Mouse (Mus musculus) CH12F3 (cell line): ENCODE measurements around the gene Jakmip3.

Experiments
- in situ Hi-C: fragments of 300-500 bp; cut with MboI; formaldehyde crosslinking; loops from 2 replicates; pipeline ENCODE4 v1.14.3; 2020; ENCODE audit warnings: low sequenced_read_pairs

Jakmip3 gene

DNA sequence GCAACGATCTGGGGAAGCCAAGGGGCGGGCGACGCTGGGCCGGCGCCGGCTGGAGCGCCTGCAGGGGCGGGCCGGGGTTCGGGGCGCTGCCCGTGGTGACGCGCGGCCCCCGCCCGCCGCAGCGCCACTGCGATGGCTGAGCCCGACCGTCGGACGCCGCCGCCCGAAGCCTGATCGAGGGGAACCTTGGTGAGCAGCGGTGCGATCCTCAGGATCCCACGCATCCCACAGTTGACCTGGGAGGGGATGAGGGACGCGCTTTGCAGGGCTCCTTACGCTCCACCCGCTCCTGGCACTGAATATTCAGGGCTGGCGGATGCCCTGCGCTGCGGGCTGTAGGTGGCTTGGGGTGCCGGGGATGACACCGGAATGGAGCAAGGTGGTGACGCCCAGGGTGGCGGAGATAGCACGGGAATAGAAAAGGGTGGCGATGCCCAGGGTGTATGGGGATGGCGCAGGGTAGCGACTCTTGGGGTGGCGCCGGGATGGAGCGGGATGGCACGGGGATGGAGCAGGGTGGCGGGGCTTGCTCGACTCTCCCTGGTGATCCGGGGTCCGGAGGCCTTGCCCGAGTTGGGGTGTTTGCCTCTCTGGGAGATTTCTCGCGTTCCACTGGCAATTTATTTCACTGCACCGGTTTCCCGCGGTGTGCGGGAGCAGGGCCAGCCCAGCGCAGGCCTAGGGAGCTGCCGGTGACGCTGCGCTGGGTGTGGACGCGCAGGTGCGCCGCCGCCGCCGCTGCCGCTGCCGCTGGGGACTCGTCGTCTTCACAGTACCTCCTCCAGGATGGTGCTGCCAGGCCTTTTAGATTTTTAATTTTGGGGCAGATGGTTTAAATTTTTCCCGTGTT is at the start of gene Jakmip3:
Gene Jakmip3, plus strand, starts transcription at position 119 of the 850 bp plus-strand sequence.
- in situ Hi-C loops, result no loop called here

DNA sequence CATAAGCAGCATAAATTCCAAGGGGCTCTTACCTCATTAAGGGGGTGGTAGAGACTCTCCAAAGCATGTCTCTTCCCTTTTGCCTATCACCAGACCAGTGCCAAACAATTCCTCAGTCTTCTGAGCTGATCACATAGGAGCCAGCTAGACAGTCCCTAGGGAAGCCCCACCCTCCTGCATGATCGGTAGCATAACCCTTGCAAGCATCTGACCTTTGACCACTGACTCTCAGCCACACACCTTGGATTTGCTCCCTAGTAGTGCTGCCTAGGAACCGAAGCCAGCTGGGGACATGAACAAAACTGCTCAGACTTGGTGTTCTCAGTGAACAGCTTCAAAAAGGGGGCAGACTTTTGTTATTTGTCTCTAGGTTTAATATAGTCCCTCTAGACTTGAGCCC is 42.4 kb upstream of the Jakmip3 start:
- in situ Hi-C loops, result no loop called here

DNA sequence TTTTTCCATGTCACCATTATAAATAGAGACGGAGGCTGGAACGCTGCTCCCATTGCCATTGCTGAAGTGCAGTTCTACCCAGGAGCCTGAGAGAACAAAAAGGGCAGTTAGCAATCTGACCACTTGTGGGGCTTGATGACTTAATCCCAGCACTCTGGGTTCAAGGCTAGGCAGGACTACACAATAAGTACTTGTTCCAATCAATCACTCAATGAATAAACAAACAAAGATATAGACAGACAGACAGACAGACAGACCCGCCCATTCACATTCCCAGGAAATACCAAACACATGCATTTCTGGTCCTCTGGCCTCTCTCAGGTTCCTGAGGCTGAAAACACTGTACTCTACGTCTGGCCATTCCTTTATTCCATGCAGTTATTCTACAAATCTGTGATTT is 41.8 kb upstream of the Jakmip3 start:
- in situ Hi-C loops, result no loop called here

DNA sequence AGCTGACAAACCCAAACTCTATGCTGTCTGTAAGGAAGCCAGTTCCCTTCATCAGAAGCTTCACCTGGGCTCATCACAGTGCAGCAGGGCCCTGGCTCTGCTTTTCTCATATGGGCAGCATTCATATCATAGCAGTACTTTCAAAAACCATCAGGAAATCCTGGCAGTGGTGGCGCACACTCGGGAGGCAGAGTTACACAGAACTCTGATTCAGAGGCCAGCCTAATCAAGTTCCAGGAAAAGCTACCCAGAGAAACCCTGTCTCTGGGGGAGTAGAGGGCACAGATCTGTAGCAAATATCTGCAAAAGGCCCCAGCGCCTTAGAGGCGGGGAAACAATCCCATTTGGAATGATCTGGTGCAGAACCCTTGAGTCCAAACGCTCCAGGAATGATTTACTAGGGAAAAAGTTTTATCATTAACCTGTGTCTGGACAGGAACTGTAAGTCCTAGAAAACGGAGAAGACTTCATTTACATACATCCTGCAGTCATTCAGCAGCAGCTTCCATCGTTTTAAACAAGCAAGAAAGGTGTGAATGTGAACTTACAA is 36.6 kb upstream of the Jakmip3 start:
- in situ Hi-C loops, result no loop called here

DNA sequence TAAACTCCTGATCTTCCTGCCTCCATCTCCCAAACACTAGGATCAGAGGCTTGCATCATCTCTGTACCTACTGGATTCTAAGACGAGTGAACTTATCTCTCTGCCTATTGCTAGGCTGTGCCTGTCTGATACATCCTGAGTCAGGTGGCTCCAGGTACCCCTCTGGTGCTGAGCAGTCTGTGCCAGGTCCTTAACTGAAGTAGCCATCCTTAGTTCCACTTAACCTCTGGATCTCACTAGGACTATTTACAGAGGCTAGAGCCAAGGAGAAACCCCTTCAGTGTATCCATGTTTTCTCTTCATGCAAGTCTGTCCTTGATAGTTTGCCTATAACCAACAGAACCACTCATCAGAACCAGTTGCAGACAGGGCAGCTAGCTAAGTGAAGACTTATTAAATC is 34.1 kb upstream of the Jakmip3 start:
- in situ Hi-C loops, result no loop called here

DNA sequence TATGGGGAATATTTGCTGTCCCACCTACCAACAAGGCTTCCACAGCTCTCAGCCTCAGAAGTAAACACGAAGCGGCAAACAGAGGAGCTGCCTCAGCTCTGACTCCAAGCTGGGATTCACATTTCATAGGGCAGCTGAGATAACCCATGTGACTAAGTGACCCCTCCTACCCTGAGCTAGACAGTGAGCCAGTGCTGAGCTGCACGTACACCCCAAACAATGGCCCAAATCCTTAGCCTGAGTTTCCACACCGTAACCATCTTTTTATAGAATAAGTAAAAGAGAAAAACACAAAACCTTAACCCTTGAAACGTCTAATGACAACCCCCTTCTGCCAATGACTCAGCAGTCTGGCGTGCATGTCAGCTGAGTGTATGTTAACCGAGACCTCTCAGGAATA is 33.5 kb upstream of the Jakmip3 start:
- in situ Hi-C loops, result no loop called here

DNA sequence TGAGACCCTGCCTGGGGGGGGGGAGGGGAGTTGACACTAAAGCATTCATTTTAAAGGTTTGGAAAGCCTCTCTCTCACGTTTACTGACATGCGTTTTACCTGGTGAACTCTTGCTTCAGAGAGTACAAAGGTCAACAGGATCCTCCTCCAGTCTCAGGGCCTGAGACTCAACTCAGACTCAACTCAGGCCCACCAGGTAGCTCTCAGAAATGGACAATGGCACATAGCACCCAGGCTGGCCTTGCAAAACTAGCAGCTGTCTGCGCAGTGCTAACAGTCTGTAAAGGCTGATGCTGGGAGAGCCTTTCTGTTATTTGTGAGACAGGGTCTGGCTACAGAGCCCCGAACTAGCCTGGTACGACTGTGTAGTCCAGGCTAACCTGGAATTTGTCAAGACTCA is 32.6 kb upstream of the Jakmip3 start:
- in situ Hi-C loops, result no loop called here

DNA sequence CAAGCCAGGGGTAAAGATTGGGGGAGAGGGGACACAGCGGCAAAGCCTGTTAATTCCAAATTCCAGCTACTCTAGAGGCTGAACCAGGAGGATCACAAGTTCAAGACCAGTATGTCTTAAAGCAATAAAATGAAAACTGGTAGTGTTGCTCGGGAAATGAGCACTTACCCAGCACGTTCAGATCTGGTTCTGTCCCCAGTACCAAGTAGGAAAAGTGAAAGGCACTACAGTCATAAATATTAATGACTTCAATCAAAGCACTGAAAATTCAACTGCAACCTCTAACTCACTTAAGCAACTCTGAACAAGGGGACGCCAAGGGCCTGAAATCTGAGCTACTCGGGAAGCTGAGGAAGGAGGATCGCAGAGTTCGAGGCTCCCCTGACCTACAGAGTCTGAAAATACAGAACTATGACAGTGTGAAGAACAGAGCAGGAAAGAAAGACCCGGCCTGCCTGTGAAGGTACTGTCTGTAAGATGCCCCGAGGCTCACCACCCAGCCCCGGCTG is 31.7 kb upstream of the Jakmip3 start:
- in situ Hi-C loops, result no loop called here

DNA sequence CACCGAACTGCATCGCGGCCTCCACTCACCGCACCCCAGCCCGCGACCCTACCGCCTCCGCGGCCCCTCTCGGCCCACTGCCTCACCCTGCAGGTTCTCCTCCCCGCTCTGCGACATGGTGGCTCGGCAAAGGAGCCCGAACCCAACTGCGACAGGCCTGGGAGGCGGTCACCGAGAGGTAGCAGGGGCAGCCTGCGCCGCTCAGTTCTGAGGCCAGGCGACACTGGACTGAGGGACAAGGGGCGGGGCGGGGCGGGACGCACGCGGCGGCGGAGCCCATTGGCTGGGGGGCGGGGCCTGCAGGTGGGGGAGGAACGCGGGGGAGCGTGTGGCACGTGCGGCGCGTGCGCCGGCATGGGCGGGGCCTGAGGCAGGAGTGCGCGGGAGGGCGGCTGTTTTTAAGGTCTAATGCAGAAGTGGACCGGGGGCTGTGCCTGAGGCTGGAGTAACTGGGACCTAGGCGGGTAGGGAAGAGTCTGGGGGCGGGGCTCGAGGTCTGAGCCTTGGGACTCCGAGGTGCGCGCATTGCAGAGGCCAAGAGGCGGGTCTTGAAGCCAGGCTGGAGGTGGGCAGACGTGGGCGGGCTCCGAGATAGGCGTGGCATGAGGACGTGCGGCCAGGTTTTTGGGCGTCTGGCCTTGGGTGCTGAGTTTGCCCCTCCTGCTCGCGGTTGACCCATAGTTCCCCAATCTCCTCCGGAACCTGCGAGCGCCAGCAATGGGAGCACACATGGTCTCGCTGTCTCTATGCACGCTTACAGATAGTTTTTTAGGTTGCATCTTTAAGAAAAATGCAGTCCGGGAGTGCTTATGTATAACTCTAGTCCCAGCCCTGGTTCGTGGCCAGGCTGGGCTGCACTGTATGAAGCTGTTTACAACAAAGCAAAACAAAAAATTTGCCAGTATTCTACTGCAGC is 31.0 kb upstream of the Jakmip3 start, which contains the start of gene Bnip3:
Gene Bnip3, minus strand, starts transcription at position 243 of the 916 bp plus-strand sequence.
- in situ Hi-C loops, result no loop called here

DNA sequence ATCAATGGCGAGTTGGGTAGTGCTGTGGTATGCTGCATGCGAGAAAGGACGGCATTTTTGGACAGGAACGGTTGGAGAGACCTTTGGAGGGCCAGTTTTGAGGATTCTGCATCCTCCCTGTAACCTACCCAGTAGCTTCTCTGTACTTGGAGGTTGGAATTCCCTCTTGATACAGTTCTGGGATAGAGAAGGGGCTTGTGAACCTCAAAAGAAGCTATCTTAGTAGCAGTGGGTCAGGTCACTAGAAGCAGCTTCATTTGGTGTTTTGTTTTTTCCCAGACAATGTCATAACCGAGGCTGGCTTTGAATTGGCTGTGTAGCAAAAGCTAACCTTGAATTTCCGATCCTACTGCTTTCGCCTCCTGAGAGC is 30.4 kb upstream of the Jakmip3 start:
- in situ Hi-C loops, result no loop called here

DNA sequence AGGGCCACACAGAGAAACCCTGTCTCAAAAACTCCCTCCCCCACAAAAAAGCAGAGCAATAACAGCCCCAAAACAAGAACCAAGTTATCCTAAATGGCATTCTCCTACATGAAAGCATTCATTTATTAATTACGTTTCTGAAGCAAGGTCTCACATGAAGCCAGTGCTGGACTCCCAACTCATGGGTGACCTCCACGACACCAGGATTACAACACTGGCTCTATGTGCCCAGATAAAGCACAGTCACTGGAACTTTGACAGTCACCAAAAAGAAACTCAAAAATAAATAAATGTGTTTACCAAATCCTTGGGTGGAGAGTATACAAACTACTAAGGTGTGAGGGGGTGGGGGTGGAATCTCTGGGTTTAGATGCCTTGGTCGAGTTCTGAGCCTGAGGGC is 26.9 kb upstream of the Jakmip3 start:
- in situ Hi-C loops, result no loop called here

DNA sequence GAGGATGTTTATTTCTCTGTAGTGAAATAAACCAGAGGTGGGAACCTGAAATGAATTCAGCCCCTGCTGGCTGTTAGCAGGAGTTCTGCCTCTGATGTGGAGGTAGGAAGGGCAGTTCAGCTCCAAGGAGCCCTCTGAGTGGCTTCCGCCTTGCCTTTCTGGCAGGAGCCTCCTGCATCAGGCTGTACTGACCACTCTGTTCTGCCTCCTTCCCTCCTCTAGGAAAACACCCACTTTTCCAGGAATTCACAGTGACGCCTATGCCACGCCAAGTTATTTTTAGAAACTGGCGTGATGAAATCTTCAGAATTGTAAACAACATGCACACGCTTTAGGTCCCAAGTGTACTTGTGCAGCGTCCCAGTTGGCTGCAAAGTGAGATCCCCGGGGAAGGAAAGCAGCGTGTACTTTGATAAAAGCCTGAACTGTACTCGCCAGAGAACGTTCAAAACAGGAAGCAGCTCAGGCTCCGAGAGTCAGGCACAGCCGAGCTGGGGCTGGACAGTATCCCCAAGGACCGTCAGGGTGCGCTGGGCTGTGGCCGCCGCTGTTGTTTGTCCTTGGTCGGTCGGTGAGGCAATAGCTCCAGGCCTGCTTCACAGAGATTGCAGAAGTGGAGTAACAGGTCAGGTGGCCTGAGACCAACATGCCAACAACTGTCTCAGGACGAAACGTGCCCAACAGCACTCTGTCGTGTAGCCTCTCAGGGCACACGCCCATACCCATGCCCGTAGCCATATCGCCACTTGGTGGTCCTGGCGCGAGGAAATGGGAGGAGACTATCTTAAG is 21.2 kb upstream of the Jakmip3 start:
- in situ Hi-C loops, result no loop called here

DNA sequence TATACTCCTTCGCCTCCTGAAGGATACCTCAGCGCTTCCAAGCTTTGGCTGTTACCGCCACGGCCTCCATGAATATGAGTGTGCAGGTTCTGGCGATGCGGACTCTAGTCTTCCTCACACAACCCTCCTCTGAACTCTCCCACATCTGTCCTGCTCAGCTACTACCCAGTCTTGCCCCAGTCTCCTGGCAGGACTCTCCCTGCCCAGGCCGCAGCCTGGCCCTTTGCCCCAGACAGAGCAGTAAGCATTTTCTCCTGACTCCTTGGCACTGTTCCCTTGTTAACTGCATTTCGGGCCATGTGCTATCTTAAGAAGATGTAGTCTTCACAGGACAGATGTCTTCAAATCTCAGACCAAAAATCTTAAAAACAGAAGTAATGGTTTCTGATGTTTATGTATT is 18.9 kb upstream of the Jakmip3 start:
- in situ Hi-C loops, result loop anchor here (5.0 kb wide), 1 partner anchor 84 kb away; no protein-coding TSS in a partner anchor

DNA sequence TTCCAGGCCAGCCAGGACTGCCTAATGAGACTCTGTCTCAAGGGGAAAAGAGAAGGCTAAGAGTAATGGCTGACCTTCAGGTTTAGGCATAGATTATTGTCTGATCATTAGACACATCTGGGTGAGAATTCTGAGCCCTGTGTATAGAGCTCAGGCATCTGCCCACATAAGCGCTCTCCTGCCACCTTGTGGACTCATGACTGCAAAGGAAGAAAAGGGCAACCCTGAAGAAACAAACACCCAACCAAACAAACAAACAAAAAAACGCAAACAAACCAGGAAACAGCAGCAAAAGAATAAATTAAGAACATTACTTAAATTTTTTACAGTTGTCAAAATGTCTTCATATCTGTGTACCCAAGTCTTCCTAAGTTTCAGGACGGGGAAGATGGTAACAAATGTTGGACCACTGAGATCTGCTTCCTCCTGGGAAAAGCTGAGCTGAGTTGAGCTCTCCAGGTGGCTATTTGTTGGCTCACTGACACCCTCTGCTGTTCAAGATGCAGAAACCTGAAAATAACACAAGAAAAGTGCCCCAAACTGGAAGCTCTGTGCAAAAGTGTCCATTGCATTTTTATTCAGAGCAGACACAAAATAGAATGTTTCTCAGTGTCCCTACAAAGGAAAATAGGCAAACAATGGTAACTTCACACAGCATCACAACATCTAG is 16.6 kb upstream of the Jakmip3 start:
- in situ Hi-C loops, result loop anchor here (5.0 kb wide), 1 partner anchor 87 kb away; no protein-coding TSS in a partner anchor

DNA sequence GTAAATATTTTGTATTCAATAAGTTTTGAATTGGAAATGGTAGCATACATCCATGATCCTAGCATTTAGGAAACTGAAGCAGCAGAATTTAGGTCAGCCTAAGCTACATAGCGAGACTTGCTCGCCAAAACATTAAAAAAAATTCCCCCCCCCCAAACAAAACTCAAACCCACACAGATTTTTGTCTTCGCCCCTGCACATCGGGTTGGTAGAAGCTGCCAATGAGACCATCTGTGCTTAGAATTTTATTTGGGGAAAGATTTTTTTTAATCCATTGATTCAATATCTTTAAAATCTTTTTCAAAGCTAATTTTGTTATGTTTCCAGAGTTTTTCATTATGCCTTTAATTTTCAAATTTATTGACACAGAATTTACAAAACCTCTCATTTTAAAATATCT is 12.1 kb upstream of the Jakmip3 start:
- in situ Hi-C loops, result no loop called here

DNA sequence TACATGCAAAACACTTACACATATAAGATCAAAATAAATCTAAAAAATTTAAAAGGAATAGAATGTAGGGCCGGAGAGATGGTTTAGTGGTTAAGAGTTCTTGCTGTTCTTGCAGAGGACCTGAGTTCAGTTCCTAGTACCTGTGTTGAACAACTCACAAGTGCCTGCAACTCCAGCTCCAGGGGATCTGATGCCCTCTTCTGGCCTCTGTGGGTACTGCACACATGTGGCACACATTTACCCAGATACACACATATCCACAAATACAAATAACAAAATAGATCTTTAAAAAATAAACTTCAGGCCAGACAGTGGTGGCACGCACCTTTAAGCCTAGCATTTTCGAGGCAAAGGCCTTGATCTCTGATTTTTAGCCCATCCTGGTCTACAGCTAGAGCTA is 6.0 kb upstream of the Jakmip3 start:
- in situ Hi-C loops, result no loop called here

DNA sequence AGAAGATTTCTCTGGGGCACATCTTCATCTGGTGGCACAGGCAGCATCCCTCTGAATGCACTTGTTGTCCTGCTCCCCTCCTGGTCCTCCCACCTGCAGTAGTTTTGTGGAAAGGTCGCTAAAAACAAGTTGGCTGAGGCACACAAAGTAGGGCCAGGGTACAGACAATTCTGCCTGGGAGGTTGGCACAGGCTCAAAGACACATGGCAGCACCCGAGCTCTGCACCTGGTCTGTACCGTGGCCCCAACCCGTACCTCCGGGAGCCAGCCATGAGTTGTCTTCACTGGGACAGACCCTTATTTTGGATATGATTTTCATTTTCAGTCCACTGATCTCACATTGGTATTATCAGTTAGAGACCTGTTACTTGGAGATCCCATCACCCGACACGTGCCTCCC is 1.5 kb upstream of the Jakmip3 start:
- in situ Hi-C loops, result no loop called here

DNA sequence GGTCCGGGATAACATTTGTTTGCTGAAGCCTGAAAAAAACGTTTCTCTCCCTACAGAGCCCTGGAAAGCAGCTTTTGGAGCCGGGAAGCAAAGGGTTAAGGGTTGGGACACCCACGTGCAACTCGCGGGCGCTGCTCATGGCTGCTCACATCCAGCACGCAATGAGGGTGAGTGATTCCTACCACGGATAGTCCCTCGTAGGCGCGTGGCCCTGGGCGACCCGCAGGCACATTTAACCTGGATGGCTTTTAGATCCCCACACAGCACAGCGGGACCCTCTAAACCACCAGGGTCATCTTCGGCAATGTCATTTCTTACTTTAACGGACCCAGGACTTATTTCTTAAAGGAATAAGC is 296 bp upstream of the Jakmip3 start:
- in situ Hi-C loops, result no loop called here

DNA sequence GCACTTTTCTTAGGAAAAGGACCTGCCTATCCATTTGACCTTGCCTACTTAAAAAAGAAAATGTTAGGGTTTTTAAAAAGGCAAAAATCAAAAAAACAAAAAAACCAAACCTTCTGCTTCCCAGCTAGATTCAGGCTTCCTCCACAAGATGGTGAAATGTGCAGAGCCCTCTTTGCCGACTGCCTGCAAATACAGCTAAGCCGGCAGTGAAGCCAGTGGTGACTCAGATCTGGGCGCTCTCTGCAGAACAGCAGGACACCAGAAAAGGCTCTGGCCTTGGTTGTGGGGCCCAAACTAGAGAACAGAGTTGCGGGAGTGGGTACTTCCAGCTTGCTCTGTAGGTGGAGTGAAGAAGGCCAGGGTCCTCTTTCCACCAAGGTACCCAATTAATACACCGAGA is 1.0 kb downstream of the Jakmip3 start:
- in situ Hi-C loops, result no loop called here

DNA sequence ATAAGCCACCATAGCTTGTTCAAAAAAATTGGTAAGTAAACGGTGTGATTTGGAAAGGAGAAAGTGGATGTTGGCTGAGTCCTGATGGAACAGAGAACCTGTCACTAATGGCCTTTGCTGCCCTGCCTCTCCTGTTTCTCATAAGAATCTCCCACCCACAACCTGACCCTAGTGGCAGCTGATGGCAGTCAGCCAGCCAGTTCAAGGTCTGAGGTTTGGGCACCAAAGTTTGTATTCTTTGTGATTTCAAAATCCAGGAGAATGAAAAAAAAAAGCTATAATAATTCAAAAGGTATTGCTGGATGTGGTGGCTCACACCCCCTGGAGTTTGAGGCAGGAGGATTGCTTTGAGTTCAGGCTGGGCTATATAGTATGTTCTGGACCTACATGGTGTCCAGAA is 1.8 kb downstream of the Jakmip3 start:
- in situ Hi-C loops, result no loop called here
